Mouse (Mus musculus) gastrocnemius, postnatal 25 days (tissue): ENCODE measurements around the gene Cdh4. TPM values are rescaled to one million over a fixed set of nuclear protein-coding genes. Genes with fewer than 3 reads are reported as not detected.

ENCODE experiments used
- DNase-seq: peaks from one replicate; pipeline ENCODE4 v3.0.0; 2022
- total RNA-seq, 2 experiments: library from RNA; stranded (reverse); gene quantifications; 1 replicate in 1 of 2; 2 replicates in 1 of 2; pipeline ENCODE4 v1.2.3; 2021

Cdh4 gene
- total RNA-seq, 2 experiments from 2014 or later = 6.7 to 9.6 TPM

GRCm38 (mm10) chr2:179467839-179468445 lies 25.7 kb downstream of the Cdh4 start:
- DNase-seq = no peak

- no peak for DNase-seq
Observed at GRCm38 (mm10) chr2:179476622-179477021, 34.4 kb downstream of the Cdh4 start.

GRCm38 (mm10) chr2:179480800-179481200 lies 38.6 kb downstream of the Cdh4 start:
- DNase-seq = no peak

GRCm38 (mm10) chr2:179481363-179481762 lies 39.1 kb downstream of the Cdh4 start:
- no peak for DNase-seq

GRCm38 (mm10) chr2:179488526-179489139 lies 46.4 kb downstream of the Cdh4 start:
- DNase-seq = no peak

GRCm38 (mm10) chr2:179491891-179492290 lies 49.7 kb downstream of the Cdh4 start:
- no peak for DNase-seq

GRCm38 (mm10) chr2:179494276-179494675 lies 52.0 kb downstream of the Cdh4 start:
- DNase-seq = no peak

GRCm38 (mm10) chr2:179510439-179510838 lies 68.2 kb downstream of the Cdh4 start:
- no peak for DNase-seq

- no peak for DNase-seq
Observed at GRCm38 (mm10) chr2:179516559-179516958, 74.3 kb downstream of the Cdh4 start.

- no peak for DNase-seq
Observed at GRCm38 (mm10) chr2:179518456-179519032, 76.3 kb downstream of the Cdh4 start.

- DNase-seq = no peak
Observed at GRCm38 (mm10) chr2:179519161-179519560, 76.9 kb downstream of the Cdh4 start.

GRCm38 (mm10) chr2:179519931-179520330 lies 77.7 kb downstream of the Cdh4 start:
- no peak for DNase-seq

- no peak for DNase-seq
Observed at GRCm38 (mm10) chr2:179520941-179521340, 78.7 kb downstream of the Cdh4 start.

- no peak for DNase-seq
Observed at GRCm38 (mm10) chr2:179521444-179521843, 79.2 kb downstream of the Cdh4 start.

GRCm38 (mm10) chr2:179522141-179522540 lies 79.9 kb downstream of the Cdh4 start:
- DNase-seq = no peak

- no peak for DNase-seq
Observed at GRCm38 (mm10) chr2:179526976-179527375, 84.7 kb downstream of the Cdh4 start.

GRCm38 (mm10) chr2:179530436-179531040 lies 88.3 kb downstream of the Cdh4 start:
- DNase-seq = no peak

- no peak for DNase-seq
Observed at GRCm38 (mm10) chr2:179533196-179533595, 91.0 kb downstream of the Cdh4 start.

- no peak for DNase-seq
Observed at GRCm38 (mm10) chr2:179533881-179534280, 91.7 kb downstream of the Cdh4 start.

- DNase-seq = no peak
Observed at GRCm38 (mm10) chr2:179535204-179535603, 93.0 kb downstream of the Cdh4 start.

GRCm38 (mm10) chr2:179536762-179537161 lies 94.5 kb downstream of the Cdh4 start:
- no peak for DNase-seq

- no peak for DNase-seq
Observed at GRCm38 (mm10) chr2:179537390-179537789, 95.2 kb downstream of the Cdh4 start.

- no peak for DNase-seq
Observed at GRCm38 (mm10) chr2:179537800-179538450, 95.7 kb downstream of the Cdh4 start.
